13 mouse cellular contexts compared by ENCODE assay signal in the genomic region with DNA sequence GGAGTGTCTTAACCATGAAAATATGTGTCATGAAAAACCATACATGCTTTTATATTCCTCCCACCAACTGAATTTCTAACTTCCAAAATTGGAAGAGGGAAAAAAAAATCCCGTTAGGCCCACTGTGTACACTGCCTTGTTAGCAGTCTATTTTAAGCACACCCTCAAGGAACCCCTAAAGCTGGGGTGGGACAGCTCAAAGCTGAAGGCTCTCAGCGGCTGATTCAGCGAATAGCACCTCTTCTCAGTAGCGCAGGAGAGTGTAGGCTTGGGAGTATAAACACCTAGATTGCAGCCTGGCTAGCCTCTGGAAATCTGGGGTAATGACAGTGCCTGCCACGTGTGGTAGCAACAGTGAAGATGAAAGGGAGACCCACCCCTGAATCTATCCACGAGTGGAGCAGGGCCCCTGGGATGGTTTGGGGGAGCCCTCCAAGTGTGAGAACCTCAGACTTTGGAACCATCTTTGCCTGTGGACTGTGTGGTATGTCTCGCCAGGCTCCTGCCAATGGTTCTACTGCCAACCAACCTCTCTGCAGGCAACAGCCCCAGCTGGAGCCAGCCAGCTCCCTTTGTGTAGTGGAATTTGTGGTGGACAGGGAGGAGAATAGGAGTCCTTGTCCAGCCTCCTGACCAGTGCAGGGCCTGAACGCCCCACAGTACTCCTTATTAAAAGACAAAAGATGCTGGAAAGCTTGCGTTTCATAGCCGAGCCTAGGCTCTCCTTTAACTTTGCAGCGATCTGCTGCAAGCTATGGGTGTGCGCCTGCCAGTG. TPM values are rescaled to one million over a fixed set of nuclear protein-coding genes. Genes with fewer than 3 reads are reported as not detected.
DNase-seq lines count a peak whose midpoint lies in the region; ATAC-seq and TF ChIP-seq lines count a peak whose summit lies in the region.
"Had no signal": no experiment of that assay in that cellular context is flagged by ENCODE, and none has a peak within 500 bp of the region (broad histone marks: within the 10 kb centered on the region; RNA-seq: fewer than 3 reads in every experiment).

No protein-coding gene starts in this region.

- no peak for ATAC-seq in heart, postnatal 0 days (ENCODE audit: insufficient read depth, low read depth)
- ATAC-seq in hindbrain, embryonic 15.5 days (ENCODE audit: low FRiP score, low read depth): peak; percentile 21
- no peak for ATAC-seq in lung, postnatal 0 days

- H3K9ac ChIP-seq in heart, postnatal 0 days (replicated peaks; ENCODE audit: low read depth, low read length): no peak overlapping the region
- no peak overlapping the region for H3K9ac ChIP-seq in hindbrain, embryonic 15.5 days
- no peak overlapping the region for H3K9ac ChIP-seq in lung, postnatal 0 days (replicated peaks; ENCODE audit: low read depth)
- H3K9ac ChIP-seq: lung, embryonic 15.5 days; midbrain, embryonic 12.5 days had no signal

- H3K4me1 ChIP-seq in heart, postnatal 0 days (ENCODE audit: control insufficient read depth, insufficient read depth): peaks cover 24% of the 10 kb centered on the region
- peaks cover 52% of the 10 kb centered on the region for H3K4me1 ChIP-seq in forebrain, embryonic 10.5 days
- H3K4me1 ChIP-seq in hindbrain, embryonic 15.5 days (replicated peaks): peaks cover 73% of the 10 kb centered on the region
- H3K4me1 ChIP-seq in lung, postnatal 0 days (ENCODE audit: insufficient read depth, low read depth, low read length): peaks cover 7% of the 10 kb centered on the region; the same call in 1 of the 2 replicates

- H3K27me3 ChIP-seq in heart, postnatal 0 days (ENCODE audit: control insufficient read depth, insufficient read depth, low read length): no peaks in the 10 kb centered on the region
- H3K27me3 ChIP-seq in forebrain, embryonic 10.5 days (ENCODE audit: poor library complexity, severe bottlenecking): no peaks in the 10 kb centered on the region
- H3K27me3 ChIP-seq in hindbrain, embryonic 15.5 days: no peaks in the 10 kb centered on the region
- no peaks in the 10 kb centered on the region for H3K27me3 ChIP-seq in lung, postnatal 0 days (replicated peaks; ENCODE audit: insufficient read depth, low read length)
- H3K27me3 ChIP-seq: lung, embryonic 15.5 days; midbrain, embryonic 12.5 days had no signal

- intact Hi-C loops in heart, postnatal 14 days (cut with DNase I): no loop called here

- H3K4me2 ChIP-seq in heart, postnatal 0 days (ENCODE audit: low read depth, low read length): no peak overlapping the region
- H3K4me2 ChIP-seq in hindbrain, embryonic 15.5 days: no peak overlapping the region
- H3K4me2 ChIP-seq in lung, postnatal 0 days (replicated peaks; ENCODE audit: low read depth, low read length): no peak overlapping the region
- H3K4me2 ChIP-seq: lung, embryonic 15.5 days; midbrain, embryonic 12.5 days had no signal

- H3K36me3 ChIP-seq in heart, postnatal 0 days (replicated peaks; ENCODE audit: control insufficient read depth, insufficient read depth, low read length): no peaks in the 10 kb centered on the region
- H3K36me3 ChIP-seq in forebrain, embryonic 10.5 days (replicated peaks): peaks cover 72% of the 10 kb centered on the region
- H3K36me3 ChIP-seq in hindbrain, embryonic 15.5 days: 0 out of 2 replicates have a peak, but pooled peaks cover 4% of the 10 kb centered on the region
- no peaks in the 10 kb centered on the region for H3K36me3 ChIP-seq in lung, postnatal 0 days (ENCODE audit: insufficient read depth, low read length)
- H3K36me3 ChIP-seq: lung, embryonic 15.5 days had no signal

- H3K4me3 ChIP-seq in heart, postnatal 0 days (ENCODE audit: low read depth, low read length): no peak overlapping the region
- no peak overlapping the region for H3K4me3 ChIP-seq in forebrain, embryonic 10.5 days
- H3K4me3 ChIP-seq in hindbrain, embryonic 15.5 days: no peak overlapping the region
- no peak overlapping the region for H3K4me3 ChIP-seq in lung, postnatal 0 days (ENCODE audit: low read depth, low read length)
- H3K4me3 ChIP-seq: lung, embryonic 15.5 days; midbrain, embryonic 12.5 days had no signal

- WGBS in heart, postnatal 0 days: 55% methylated on average over 12 of the region's 12 CpGs
- 76% methylated on average over 12 of the region's 12 CpGs for WGBS in forebrain, embryonic 10.5 days
- 59% methylated on average over 12 of the region's 12 CpGs for WGBS in hindbrain, embryonic 15.5 days
- WGBS in lung, postnatal 0 days: 80% methylated on average over 12 of the region's 12 CpGs

- TF ChIP-seq EP300 in heart, postnatal 0 days (IDR thresholded peaks at IDR 0.05; ENCODE audit: low read depth): no peak
- no peak for TF ChIP-seq EP300 in lung, postnatal 0 days (IDR thresholded peaks at IDR 0.05)

- H3K9me3 ChIP-seq in heart, postnatal 0 days (replicated peaks; ENCODE audit: control insufficient read depth, low read length): no peaks in the 10 kb centered on the region
- no peaks in the 10 kb centered on the region for H3K9me3 ChIP-seq in forebrain, embryonic 10.5 days
- no peaks in the 10 kb centered on the region for H3K9me3 ChIP-seq in hindbrain, embryonic 15.5 days
- no peaks in the 10 kb centered on the region for H3K9me3 ChIP-seq in lung, postnatal 0 days (ENCODE audit: low read length)
- H3K9me3 ChIP-seq: lung, embryonic 15.5 days; midbrain, embryonic 12.5 days had no signal

- H3K27ac ChIP-seq in heart, postnatal 0 days (ENCODE audit: low read depth): 0 out of 2 replicates have a peak overlapping the region, but pooled peaks have one; percentile 11
- H3K27ac ChIP-seq in forebrain, embryonic 10.5 days: peak overlapping the region; percentile 51; the same call in 1 of the 2 replicates
- H3K27ac ChIP-seq in hindbrain, embryonic 15.5 days (replicated peaks): peak overlapping the region; percentile 23
- no peak overlapping the region for H3K27ac ChIP-seq in lung, postnatal 0 days (ENCODE audit: low read length)
- H3K27ac ChIP-seq: lung, embryonic 15.5 days had no signal

- DNase-seq in heart, postnatal 0 days (ENCODE audit: low spot score): no peak
- no peak for DNase-seq in heart, postnatal 14 days
- DNase-seq in Muller cell, postnatal 12 days (ENCODE audit: inconsistent ontology term): peak; percentile 95
- DNase-seq in forebrain, embryonic 10.5 days (ENCODE audit: extremely low spot score, low spot score): no peak
- no peak for DNase-seq in lung, postnatal 0 days (ENCODE audit: low spot score)
- DNase-seq in lung, postnatal 4 days: no peak
- no peak for DNase-seq in layer of hippocampus, postnatal 10 days (ENCODE audit: low spot score in 2 of 2)
- DNase-seq: cerebellum, adult 8-10 months; layer of hippocampus, adult 9-11 months; liver had no signal

- TF ChIP-seq CTCF in heart, postnatal 0 days (IDR thresholded peaks at IDR 0.05; ENCODE audit: low read depth): no peak
- no peak for TF ChIP-seq CTCF in lung, postnatal 0 days (IDR thresholded peaks at IDR 0.05)

RNA-seq across cellular contexts. Expression of a gene that starts 48.7 kb away (rescaled TPM):
- total RNA-seq in heart, postnatal 0 days (2014; rRNA removed; ENCODE audit: low replicate concordance): 5.3 and 11.9 TPM in 2 replicates
- polyA plus RNA-seq in heart, postnatal 0 days (2015; fragmentation: Nextera tagmentation; extraction: Ambion mirVana): 15.8 TPM in 2 replicates
- total RNA-seq in heart, postnatal 14 days (2021): 10 to 100 TPM; 28.1 to 33.1 TPM
- polyA plus RNA-seq in forebrain, embryonic 10.5 days (2016; fragmentation: Nextera tagmentation; extraction: Ambion mirVana): 15.6 and 16.5 TPM in 2 replicates
- 138 and 157 TPM in 2 replicates for polyA plus RNA-seq in hindbrain, embryonic 15.5 days (2015; fragmentation: Nextera tagmentation; extraction: Ambion mirVana)
- polyA plus RNA-seq in lung, postnatal 0 days (2015; fragmentation: Nextera tagmentation; extraction: Ambion mirVana): 23.2 and 27.2 TPM in 2 replicates
- total RNA-seq in layer of hippocampus, postnatal 10 days (2021): 100 to 1,000 TPM; 202 to 212 TPM

RNA-seq across cellular contexts. Expression of a gene that starts 54.4 kb away (rescaled TPM):
- total RNA-seq in heart, postnatal 0 days (2014; rRNA removed; ENCODE audit: low replicate concordance): 3.7 and 4.7 TPM in 2 replicates
- polyA plus RNA-seq in heart, postnatal 0 days (2015; fragmentation: Nextera tagmentation; extraction: Ambion mirVana): 0.71 and 0.83 TPM in 2 replicates
- total RNA-seq in heart, postnatal 14 days (2021): under 1 TPM; 0.46 to 0.79 TPM
- polyA plus RNA-seq in forebrain, embryonic 10.5 days (2016; fragmentation: Nextera tagmentation; extraction: Ambion mirVana): 61.5 and 64.0 TPM in 2 replicates
- polyA plus RNA-seq in hindbrain, embryonic 15.5 days (2015; fragmentation: Nextera tagmentation; extraction: Ambion mirVana): 208 and 265 TPM in 2 replicates
- polyA plus RNA-seq in lung, postnatal 0 days (2015; fragmentation: Nextera tagmentation; extraction: Ambion mirVana): 1.4 and 1.6 TPM in 2 replicates
- 100 to 1,000 TPM; 321 to 327 TPM for total RNA-seq in layer of hippocampus, postnatal 10 days (2021)

Comparison
In these comparisons a context has a peak if more than half of its experiments do, and no peak if none do; other contexts are left out.
1. RNA of a gene that starts 54.4 kb away (polyA plus RNA-seq): 208 to 265 TPM in hindbrain, embryonic 15.5 days and 61.5 to 64.0 TPM in forebrain, embryonic 10.5 days; 1.4 to 1.6 TPM in lung, postnatal 0 days and 0.71 to 0.83 TPM in heart, postnatal 0 days; every median in the first group is over 10 times any median in the second.